Mouse (Mus musculus): ENCODE results near the gene Tmem246. TPM values are rescaled to one million over a fixed set of nuclear protein-coding genes. Genes with fewer than 3 reads are reported as not detected.

The Tmem246 gene
- polyA plus RNA-seq, 1 experiment: 0.24 TPM

- Histone ChIP-seq H3K4me3 (ENCODE audit: insufficient read depth, low read length) (no peak overlapping the region), H3K27ac (ENCODE audit: insufficient read depth, low read depth, low read length) (no peak overlapping the region), H3K4me1 (ENCODE audit: control insufficient read depth, insufficient read depth, low read length) (peaks cover 2% of the 10 kb centered on the region; the same call in 1 of the 2 replicates)
- no peak for TF ChIP-seq CTCF (IDR thresholded peaks at IDR 0.05; ENCODE audit: low read depth, low read length)
Measured at GRCm38 (mm10) chr4:49583965-49584831, 13.5 kb downstream of the Tmem246 start.

DNA sequence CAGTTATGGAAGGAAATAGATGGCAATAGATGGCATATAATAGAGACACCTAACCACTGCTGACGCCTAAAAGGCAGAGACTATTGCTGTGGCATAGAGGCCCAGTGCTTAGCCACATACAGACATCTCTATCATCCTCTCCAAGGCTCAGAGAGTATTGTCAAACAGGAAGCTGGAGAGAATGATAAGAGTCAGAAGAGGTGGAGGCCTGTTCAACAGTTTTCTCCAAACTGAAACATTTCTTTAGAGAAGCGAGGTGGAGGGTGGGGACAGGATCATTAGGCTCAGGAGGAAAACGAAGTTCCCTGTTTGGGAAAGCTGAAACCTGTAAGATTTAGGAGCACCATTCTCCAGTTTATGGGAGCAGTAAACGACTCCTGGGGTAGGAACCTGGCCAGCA is 16.4 kb downstream of the Tmem246 start:
- TF ChIP-seq CTCF (IDR thresholded peaks at IDR 0.05; ENCODE audit: low read depth, low read length) (no peak), POLR2A (IDR thresholded peaks at IDR 0.05; ENCODE audit: borderline replicate concordance, low read depth, low read length) (no peak)
- Histone ChIP-seq H3K27ac (ENCODE audit: insufficient read depth, low read depth, low read length) (no peak overlapping the region), H3K4me1 (ENCODE audit: control insufficient read depth, insufficient read depth, low read length) (peaks cover 2% of the 10 kb centered on the region; the same call in 1 of the 2 replicates), H3K4me3 (ENCODE audit: insufficient read depth, low read length) (no peak overlapping the region)

DNA sequence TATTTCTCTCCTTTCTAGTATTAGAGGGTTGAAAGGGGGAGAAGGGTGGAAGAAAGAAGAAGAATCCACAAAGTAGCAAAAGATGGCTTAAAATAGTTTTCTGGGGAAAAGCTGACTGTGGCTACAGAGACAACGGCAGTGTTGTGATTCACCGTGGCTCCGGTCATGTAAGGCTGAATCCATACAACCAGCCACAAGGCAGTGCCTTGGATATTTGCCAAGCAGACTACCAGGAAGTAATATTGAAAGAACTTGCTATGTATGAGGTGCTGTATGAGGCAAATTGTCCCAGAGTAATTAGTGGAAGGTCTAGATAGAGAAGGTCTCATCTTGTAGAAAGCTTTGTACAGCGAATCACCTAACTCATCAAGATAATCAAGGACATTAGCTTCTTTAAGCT is 25.5 kb downstream of the Tmem246 start:
- Histone ChIP-seq H3K4me3 (ENCODE audit: insufficient read depth, low read length) (no peak overlapping the region), H3K27ac (ENCODE audit: insufficient read depth, low read depth, low read length) (no peak overlapping the region), H3K4me1 (ENCODE audit: control insufficient read depth, insufficient read depth, low read length) (peaks cover 2% of the 10 kb centered on the region; the same call in 1 of the 2 replicates)
- TF ChIP-seq CTCF (IDR thresholded peaks at IDR 0.05; ENCODE audit: low read depth, low read length) (no peak), POLR2A (IDR thresholded peaks at IDR 0.05; ENCODE audit: borderline replicate concordance, low read depth, low read length) (no peak)

GRCm38 (mm10) chr4:49567613-49568012 is 30.1 kb downstream of the Tmem246 start:
- peaks cover 2% of the 10 kb centered on the region; the same call in 1 of the 2 replicates for H3K4me1 ChIP-seq (ENCODE audit: control insufficient read depth, insufficient read depth, low read length)
- TF ChIP-seq CTCF (IDR thresholded peaks at IDR 0.05; ENCODE audit: low read depth, low read length): no peak
- no peak for TF ChIP-seq POLR2A (IDR thresholded peaks at IDR 0.05; ENCODE audit: borderline replicate concordance, low read depth, low read length)
- H3K4me3 ChIP-seq (ENCODE audit: insufficient read depth, low read length): no peak overlapping the region
- H3K27ac ChIP-seq (ENCODE audit: insufficient read depth, low read depth, low read length): no peak overlapping the region

GRCm38 (mm10) chr4:49559915-49560772 is 37.5 kb downstream of the Tmem246 start:
- Histone ChIP-seq H3K4me3 (ENCODE audit: insufficient read depth, low read length) (no peak overlapping the region), H3K27ac (ENCODE audit: insufficient read depth, low read depth, low read length) (no peak overlapping the region), H3K4me1 (ENCODE audit: control insufficient read depth, insufficient read depth, low read length) (no peaks in the 10 kb centered on the region)
- no peak for TF ChIP-seq CTCF (IDR thresholded peaks at IDR 0.05; ENCODE audit: low read depth, low read length)
- TF ChIP-seq POLR2A (IDR thresholded peaks at IDR 0.05; ENCODE audit: borderline replicate concordance, low read depth, low read length): no peak

GRCm38 (mm10) chr4:49558181-49558580 is 39.5 kb downstream of the Tmem246 start:
- TF ChIP-seq CTCF (IDR thresholded peaks at IDR 0.05; ENCODE audit: low read depth, low read length) (no peak), POLR2A (IDR thresholded peaks at IDR 0.05; ENCODE audit: borderline replicate concordance, low read depth, low read length) (no peak)
- Histone ChIP-seq H3K27ac (ENCODE audit: insufficient read depth, low read depth, low read length) (no peak overlapping the region), H3K4me1 (ENCODE audit: control insufficient read depth, insufficient read depth, low read length) (no peaks in the 10 kb centered on the region), H3K4me3 (ENCODE audit: insufficient read depth, low read length) (no peak overlapping the region)

DNA sequence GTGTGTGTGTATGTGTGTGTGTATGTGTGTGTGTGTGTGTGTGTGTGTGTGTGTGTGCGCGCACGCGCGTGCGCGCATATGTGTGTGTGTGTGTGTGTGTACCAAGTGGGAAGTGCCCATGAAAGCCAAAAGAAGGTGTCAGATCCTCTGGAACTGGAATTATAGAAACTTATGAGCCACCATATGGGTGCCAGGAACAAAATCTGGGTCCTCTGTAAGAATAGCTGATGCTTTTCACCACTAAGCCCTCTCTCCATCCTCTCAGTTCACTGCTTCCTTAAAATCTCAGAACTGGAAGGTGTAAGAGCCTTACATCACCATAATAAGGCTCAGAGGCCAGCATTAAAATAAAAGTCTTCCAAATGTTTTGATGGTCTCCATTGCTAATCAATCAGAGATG is 40.3 kb downstream of the Tmem246 start:
- no peak for TF ChIP-seq CTCF (IDR thresholded peaks at IDR 0.05; ENCODE audit: low read depth, low read length)
- no peak for TF ChIP-seq POLR2A (IDR thresholded peaks at IDR 0.05; ENCODE audit: borderline replicate concordance, low read depth, low read length)
- Histone ChIP-seq H3K4me3 (ENCODE audit: insufficient read depth, low read length) (no peak overlapping the region), H3K4me1 (ENCODE audit: control insufficient read depth, insufficient read depth, low read length) (no peaks in the 10 kb centered on the region), H3K27ac (ENCODE audit: insufficient read depth, low read depth, low read length) (no peak overlapping the region)

DNA sequence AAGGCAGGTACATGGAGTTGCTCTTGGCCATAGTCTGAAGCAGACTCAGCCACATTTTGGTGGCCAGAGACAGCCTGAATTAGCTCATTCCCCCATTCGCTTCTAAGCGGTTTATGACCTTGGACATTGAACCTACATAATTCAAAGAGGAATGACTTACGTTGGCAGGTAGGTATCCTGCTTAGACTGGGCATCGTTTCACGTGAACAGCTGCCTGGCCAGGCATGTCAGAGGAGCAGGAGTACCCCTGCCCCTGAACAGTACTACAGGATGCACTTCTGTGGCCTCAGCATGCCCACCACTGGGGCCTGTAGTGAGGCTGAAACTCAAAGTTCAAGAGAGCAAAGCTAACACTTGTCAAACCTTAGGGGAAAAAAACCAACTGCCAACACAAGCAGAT is 44.3 kb downstream of the Tmem246 start:
- Histone ChIP-seq H3K27ac (ENCODE audit: insufficient read depth, low read depth, low read length) (no peak overlapping the region), H3K4me1 (ENCODE audit: control insufficient read depth, insufficient read depth, low read length) (no peaks in the 10 kb centered on the region), H3K4me3 (ENCODE audit: insufficient read depth, low read length) (no peak overlapping the region)
- TF ChIP-seq POLR2A (IDR thresholded peaks at IDR 0.05; ENCODE audit: borderline replicate concordance, low read depth, low read length) (no peak), CTCF (IDR thresholded peaks at IDR 0.05; ENCODE audit: low read depth, low read length) (no peak)

DNA sequence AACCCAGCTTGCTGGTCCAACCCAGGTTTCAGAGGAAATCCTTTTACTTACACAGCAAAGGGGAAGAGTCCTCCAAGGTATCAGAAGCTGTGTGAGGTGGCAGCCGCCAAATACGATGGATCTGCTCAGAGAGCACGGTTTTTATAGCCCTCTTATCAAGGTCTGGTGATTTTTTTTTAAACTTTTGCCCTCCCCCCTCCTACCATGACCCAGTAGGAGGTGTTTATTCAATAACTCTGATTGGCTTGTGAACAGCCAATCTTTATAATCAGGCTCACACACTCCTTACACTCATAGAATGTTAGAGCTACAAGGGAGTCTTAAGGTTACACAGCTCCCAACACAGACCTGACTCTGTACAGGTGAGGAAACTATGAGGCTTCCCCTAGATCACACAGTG is 48.3 kb downstream of the Tmem246 start, which contains the start of gene Aldob:
TSS of gene Aldob (minus strand) at position 164 of the 400 bp plus-strand sequence.
- Histone ChIP-seq H3K4me1 (ENCODE audit: control insufficient read depth, insufficient read depth, low read length) (no peaks in the 10 kb centered on the region), H3K4me3 (ENCODE audit: insufficient read depth, low read length) (no peak within 1 kb of the TSS), H3K27ac (ENCODE audit: insufficient read depth, low read depth, low read length) (no peak within 1 kb of the TSS)
- no peak for TF ChIP-seq POLR2A (IDR thresholded peaks at IDR 0.05; ENCODE audit: borderline replicate concordance, low read depth, low read length)
